Comparison of ENCODE assay signal across 24 mouse cellular contexts in the genomic region with DNA sequence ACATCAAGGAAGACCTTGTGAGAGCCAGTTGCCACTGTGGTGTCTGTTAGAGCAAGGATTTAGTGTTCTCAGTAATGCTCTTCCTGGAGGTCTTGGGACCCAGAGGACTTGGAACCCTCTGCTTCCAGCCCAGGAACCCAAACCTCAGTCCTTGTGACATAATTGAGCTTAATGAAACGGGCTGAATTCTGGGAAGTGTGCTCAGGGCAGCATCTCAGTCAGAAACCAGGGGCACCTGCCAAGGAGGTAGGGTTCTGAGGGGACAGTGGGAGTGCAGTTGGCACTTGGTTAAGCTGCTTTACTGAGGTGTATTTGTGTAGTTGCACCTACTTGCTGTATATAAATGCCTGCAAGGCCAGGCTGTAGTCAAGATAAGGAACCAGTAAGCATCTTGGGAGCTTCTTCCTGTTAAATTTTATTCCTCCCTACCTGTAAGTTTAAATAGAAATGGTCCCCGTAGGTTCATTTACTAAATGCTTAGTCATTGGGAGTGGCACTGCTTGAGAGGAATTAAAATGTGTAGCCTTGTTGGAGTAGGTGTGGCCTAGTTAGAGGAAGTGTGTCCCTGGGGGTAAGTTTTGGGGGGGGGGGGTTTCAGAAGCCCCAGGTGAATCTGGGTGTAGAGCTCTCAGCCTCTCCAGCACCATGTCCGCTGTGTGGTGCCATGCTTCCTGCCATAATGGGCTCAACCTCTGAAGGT. TPM values are rescaled to one million over a fixed set of nuclear protein-coding genes. Genes with fewer than 3 reads are reported as not detected.
DNase-seq lines count a peak whose midpoint lies in the region; ATAC-seq and TF ChIP-seq lines count a peak whose summit lies in the region.
"Had no signal": no experiment of that assay in that cellular context is flagged by ENCODE, and none has a peak within 500 bp of the region (broad histone marks: within the 10 kb centered on the region; RNA-seq: fewer than 3 reads in every experiment).

No protein-coding gene starts in this region.

- peak; percentile 37 for ATAC-seq in megakaryocyte, adult 5-6 weeks (ENCODE audit: poor library complexity, severe bottlenecking)
- ATAC-seq: forebrain, embryonic 14.5 days had no signal

- H3K4me3 ChIP-seq in layer of hippocampus, adult 2 months = no peak overlapping the region
- H3K4me3 ChIP-seq: heart, embryonic 10.5 days; left cerebral cortex, adult 2 months; limb, embryonic 12.5 days; midbrain, embryonic 12.5 days had no signal

- peak; percentile 59 to 67 for DNase-seq in cerebellum, adult 18-20 months
- no peak for DNase-seq in cerebellum, adult 11-12 months
- no peak for DNase-seq in layer of hippocampus, adult 2 months (ENCODE audit: low spot score in 2 of 2)
- no peak for DNase-seq in layer of hippocampus, adult 18-20 months (ENCODE audit: low spot score in 2 of 2)
- DNase-seq in cerebellum, adult 9-11 months = peak; percentile 72
- no peak for DNase-seq in thymus, postnatal 25 days
- DNase-seq in heart, postnatal 14 days = no peak
- DNase-seq: adrenal gland, postnatal 36 days; heart, postnatal 10 days; kidney, adult 18-20 months; lung, adult 18-20 months; lung, postnatal 4 days; right cerebral cortex, postnatal 25 days; thymus, postnatal 14 days had no signal

- H3K27ac ChIP-seq in layer of hippocampus, adult 2 months = peak overlapping the region; percentile 68; the same call in 1 of the 2 replicates
- H3K27ac ChIP-seq: heart, embryonic 10.5 days; hindbrain, embryonic 14.5 days; left cerebral cortex, adult 2 months; limb, embryonic 12.5 days; midbrain, embryonic 12.5 days; stomach, postnatal 0 days had no signal

- no peak for TF ChIP-seq CTCF in layer of hippocampus, adult 2 months (conservative IDR thresholded peaks at IDR 0.05)

- intact Hi-C loops in heart, postnatal 14 days (cut with DNase I) = no loop called here

RNA-seq across cellular contexts. Expression of a gene that starts 16.7 kb away (rescaled TPM):
- total RNA-seq in layer of hippocampus, adult 2 months (2021) = 100 to 1,000 TPM; 306 to 335 TPM
- 100 to 1,000 TPM; 329 to 352 TPM for total RNA-seq in layer of hippocampus, adult 18-20 months (2021)
- total RNA-seq in megakaryocyte, adult 5-6 weeks (2015) = 43.3 and 44.5 TPM in 2 replicates
- 40.1 and 43.3 TPM in 2 replicates for total RNA-seq in megakaryocyte, adult 5-6 weeks (2017)
- total RNA-seq in heart, postnatal 14 days (2021) = 10 to 100 TPM; 37.3 to 39.3 TPM

RNA-seq across cellular contexts. Expression of a gene that starts 36.0 kb away (rescaled TPM):
- not detected for total RNA-seq in layer of hippocampus, adult 2 months (2021)
- not detected for total RNA-seq in layer of hippocampus, adult 18-20 months (2021)
- not detected in 2 replicates for total RNA-seq in megakaryocyte, adult 5-6 weeks (2015)
- not detected in 2 replicates for total RNA-seq in megakaryocyte, adult 5-6 weeks (2017)
- not detected for total RNA-seq in heart, postnatal 14 days (2021)
- total RNA-seq: adrenal gland, postnatal 36 days; gastrocnemius, postnatal 4 days; heart, postnatal 10 days; layer of hippocampus, adult 8-10 months; left cerebral cortex, adult 2 months had no signal

RNA-seq across cellular contexts. Expression of a gene that starts 42.5 kb away (rescaled TPM):
- 1 to 10 TPM; 1.2 to 1.9 TPM for total RNA-seq in layer of hippocampus, adult 2 months (2021)
- 1 to 10 TPM; 2.8 to 3.0 TPM for total RNA-seq in layer of hippocampus, adult 18-20 months (2021)
- 1.2 and 1.4 TPM in 2 replicates for total RNA-seq in megakaryocyte, adult 5-6 weeks (2015)
- total RNA-seq in megakaryocyte, adult 5-6 weeks (2017) = 0.22 and 0.24 TPM in 2 replicates
- 1 to 10 TPM; 1.4 to 2.0 TPM for total RNA-seq in heart, postnatal 14 days (2021)

Comparison
In these comparisons a context has a peak if more than half of its experiments do, and no peak if none do; other contexts are left out.
1. DNase-seq: peak in cerebellum, adult 18-20 months (2 of 2) and cerebellum, adult 9-11 months (single experiment); none in cerebellum, adult 11-12 months (single experiment), layer of hippocampus, adult 2 months (0 of 2), layer of hippocampus, adult 18-20 months (0 of 2), thymus, postnatal 25 days (single experiment) and heart, postnatal 14 days (0 of 2).
2. RNA of a gene that starts 16.7 kb away (total RNA-seq): 329 to 352 TPM in layer of hippocampus, adult 18-20 months and 306 to 335 TPM in layer of hippocampus, adult 2 months; 40.1 to 44.5 TPM in megakaryocyte, adult 5-6 weeks and 37.3 to 39.3 TPM in heart, postnatal 14 days; every median in the first group is over 4 times any median in the second.